In genomic region chr5:74669925-74670324, GRCm38 (mm10) we compare ENCODE assay signal across 13 mouse cellular contexts.
"Had no signal": no experiment of that assay in that cellular context is flagged by ENCODE, and none has a peak within 500 bp of the region (broad histone marks: within the 10 kb centered on the region; RNA-seq: fewer than 3 reads in every experiment).

No protein-coding gene starts in this region.

- DNase-seq: left cerebral cortex, postnatal 4 days; lung, embryonic 14.5 days; right cerebral cortex, postnatal 14 days; thymus, adult 2 months; thymus, postnatal 25 days had no signal

- H3K4me1 ChIP-seq: kidney, embryonic 15.5 days; limb, embryonic 13.5 days; midbrain, embryonic 12.5 days; neural tube, embryonic 13.5 days; stomach, embryonic 15.5 days had no signal

- H3K9me3 ChIP-seq: kidney, embryonic 15.5 days; limb, embryonic 13.5 days; midbrain, embryonic 12.5 days; neural tube, embryonic 13.5 days; stomach, embryonic 15.5 days had no signal

- H3K27ac ChIP-seq: kidney, embryonic 15.5 days; limb, embryonic 13.5 days; liver, embryonic 14.5 days; midbrain, embryonic 12.5 days; neural tube, embryonic 13.5 days; stomach, embryonic 15.5 days had no signal

- ATAC-seq: intestine, embryonic 16.5 days; midbrain, embryonic 16.5 days had no signal

- H3K4me3 ChIP-seq: kidney, embryonic 15.5 days; limb, embryonic 13.5 days; midbrain, embryonic 12.5 days; neural tube, embryonic 13.5 days; stomach, embryonic 15.5 days had no signal

- H3K27me3 ChIP-seq: kidney, embryonic 15.5 days; limb, embryonic 13.5 days; midbrain, embryonic 12.5 days; neural tube, embryonic 13.5 days; stomach, embryonic 15.5 days had no signal

- H3K36me3 ChIP-seq: kidney, embryonic 15.5 days; limb, embryonic 13.5 days; midbrain, embryonic 12.5 days; neural tube, embryonic 13.5 days; stomach, embryonic 15.5 days had no signal

- H3K4me2 ChIP-seq: kidney, embryonic 15.5 days; limb, embryonic 13.5 days; lung, embryonic 14.5 days; midbrain, embryonic 12.5 days; neural tube, embryonic 13.5 days; stomach, embryonic 15.5 days had no signal

- H3K9ac ChIP-seq: kidney, embryonic 15.5 days; limb, embryonic 13.5 days; liver, embryonic 14.5 days; lung, embryonic 14.5 days; midbrain, embryonic 12.5 days; neural tube, embryonic 13.5 days; stomach, embryonic 15.5 days had no signal
